Mouse (Mus musculus) layer of hippocampus, postnatal 36 days (tissue): ENCODE data around the gene Hdgfl3. TPM values are rescaled to one million over a fixed set of nuclear protein-coding genes. Genes with fewer than 3 reads are reported as not detected.

Experiments
- DNase-seq, 2 experiments: peaks; one replicate each; pipeline ENCODE4 v3.0.0; 2022
- total RNA-seq, 2 experiments: library from RNA; stranded (reverse); gene quantifications; 2 replicates each; pipeline ENCODE4 v1.2.3; 2021

Hdgfl3 gene
- 10 to 100 TPM; 57.7 to 60.4 TPM for total RNA-seq

GRCm38 (mm10) chr7:81934267-81934745 is at the start of gene Hdgfl3:
Gene Hdgfl3 (minus strand): TSS chr7:81934473.
- DNase-seq = peak; percentile 74 to 75

DNA sequence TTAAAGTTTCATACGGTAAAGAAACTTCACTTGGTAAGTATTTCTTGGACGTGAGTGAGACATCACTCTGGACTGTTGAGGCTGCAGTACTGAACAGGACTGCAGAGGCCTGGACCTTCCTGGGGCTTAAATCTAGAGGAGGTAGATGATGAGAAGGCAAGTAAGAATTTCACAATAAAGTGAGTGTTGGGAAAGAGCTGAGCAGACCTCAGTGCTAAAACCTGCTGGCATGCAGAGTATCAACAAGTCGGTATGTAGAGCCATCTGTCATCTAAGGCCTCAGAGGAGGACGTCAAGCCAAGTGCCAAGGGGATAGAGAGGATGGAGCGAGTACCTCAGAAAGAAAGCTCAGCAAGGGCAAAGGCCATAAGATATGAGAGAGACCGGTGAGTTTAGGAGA is 49.4 kb upstream of the Hdgfl3 start:
- DNase-seq = no peak

DNA sequence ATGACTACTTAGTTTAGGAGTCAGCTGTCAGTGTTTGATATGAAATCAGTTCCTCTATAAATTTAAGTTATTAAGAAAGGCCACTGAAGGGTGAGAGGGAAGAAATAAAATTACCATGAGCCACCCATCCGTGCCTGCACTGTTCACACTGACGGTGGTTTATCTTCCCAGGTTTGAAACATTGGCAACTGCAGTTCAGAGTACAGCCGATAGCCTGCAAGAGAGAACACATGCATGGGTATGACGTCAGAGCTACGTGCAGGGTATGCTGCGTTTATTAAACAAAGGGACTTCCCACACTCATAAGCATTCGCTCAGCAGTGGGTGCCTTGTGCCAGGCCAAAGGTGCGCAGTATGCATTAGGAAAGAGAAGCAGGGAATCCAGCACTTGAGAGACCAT is 44.0 kb upstream of the Hdgfl3 start:
- no peak for DNase-seq

DNA sequence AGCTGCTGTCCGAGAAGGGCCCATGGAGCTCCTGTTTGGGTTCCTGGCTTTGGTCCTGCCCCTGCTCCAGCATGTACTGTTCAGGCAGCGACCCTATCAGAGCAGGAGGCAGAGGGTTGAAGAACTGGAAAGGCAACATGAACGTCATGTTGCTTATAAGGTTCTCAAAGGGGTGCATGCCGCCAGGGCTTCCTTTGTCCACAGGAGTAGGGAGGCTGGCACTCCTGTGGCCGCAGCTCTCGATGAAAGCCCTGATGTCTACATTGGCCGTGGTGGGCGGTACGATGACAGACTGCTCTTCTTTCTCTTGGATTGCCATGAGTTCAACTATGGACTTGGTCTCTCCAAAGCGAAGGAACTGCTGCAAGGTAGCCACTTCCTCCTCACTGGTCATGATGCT is 40.3 kb upstream of the Hdgfl3 start:
- no peak for DNase-seq

DNA sequence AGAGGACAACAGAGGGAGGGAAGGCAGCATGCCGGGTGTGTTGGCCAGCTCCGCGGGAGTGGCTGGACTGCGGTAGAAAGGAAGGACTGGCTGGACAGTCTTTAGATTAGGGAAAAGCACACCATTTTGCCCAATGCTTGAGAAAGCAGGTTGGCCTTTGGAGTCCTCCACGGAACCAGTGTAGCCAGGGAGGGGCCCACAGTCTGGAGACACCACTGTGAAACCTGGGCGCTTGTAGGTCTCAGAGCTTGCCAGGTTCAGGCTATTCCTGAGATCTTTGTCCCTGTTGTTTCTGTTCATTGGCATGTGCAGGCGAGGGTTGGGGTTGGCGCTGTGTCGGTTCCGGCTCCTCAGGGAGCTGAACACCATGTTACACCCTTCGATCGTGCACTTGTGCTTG is 39.7 kb upstream of the Hdgfl3 start:
- no peak for DNase-seq

DNA sequence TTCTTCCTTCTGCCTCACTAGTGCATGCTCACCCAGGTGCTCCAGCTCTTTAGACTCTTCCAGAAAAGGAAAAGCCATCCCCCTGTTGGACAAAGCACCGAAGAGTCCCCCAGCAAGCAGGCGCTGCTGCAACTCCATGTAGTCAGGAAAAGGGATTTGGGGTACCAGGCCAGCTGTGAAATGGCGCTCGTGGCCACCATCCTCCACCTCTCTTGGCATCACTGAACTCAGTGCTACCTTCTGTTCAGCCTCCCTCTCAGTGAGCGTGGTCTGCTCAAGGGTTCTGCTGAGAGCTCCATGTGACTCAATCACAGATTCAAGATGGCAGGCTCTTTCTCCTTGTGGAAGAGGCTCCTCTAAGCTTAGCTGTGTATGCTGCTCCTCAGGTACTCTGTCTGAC is 39.1 kb upstream of the Hdgfl3 start:
- no peak for DNase-seq

GRCm38 (mm10) chr7:81968975-81969374 is 34.7 kb upstream of the Hdgfl3 start:
- no peak for DNase-seq

GRCm38 (mm10) chr7:81968451-81968850 is 34.2 kb upstream of the Hdgfl3 start:
- DNase-seq = no peak

- no peak for DNase-seq
These were observed 31.9 kb upstream of the Hdgfl3 start for GRCm38 (mm10) chr7:81966195-81966594.

- peak in 1 of 2 experiments; percentile 28 for DNase-seq
These were observed 25.4 kb upstream of the Hdgfl3 start for GRCm38 (mm10) chr7:81959704-81960103.

DNA sequence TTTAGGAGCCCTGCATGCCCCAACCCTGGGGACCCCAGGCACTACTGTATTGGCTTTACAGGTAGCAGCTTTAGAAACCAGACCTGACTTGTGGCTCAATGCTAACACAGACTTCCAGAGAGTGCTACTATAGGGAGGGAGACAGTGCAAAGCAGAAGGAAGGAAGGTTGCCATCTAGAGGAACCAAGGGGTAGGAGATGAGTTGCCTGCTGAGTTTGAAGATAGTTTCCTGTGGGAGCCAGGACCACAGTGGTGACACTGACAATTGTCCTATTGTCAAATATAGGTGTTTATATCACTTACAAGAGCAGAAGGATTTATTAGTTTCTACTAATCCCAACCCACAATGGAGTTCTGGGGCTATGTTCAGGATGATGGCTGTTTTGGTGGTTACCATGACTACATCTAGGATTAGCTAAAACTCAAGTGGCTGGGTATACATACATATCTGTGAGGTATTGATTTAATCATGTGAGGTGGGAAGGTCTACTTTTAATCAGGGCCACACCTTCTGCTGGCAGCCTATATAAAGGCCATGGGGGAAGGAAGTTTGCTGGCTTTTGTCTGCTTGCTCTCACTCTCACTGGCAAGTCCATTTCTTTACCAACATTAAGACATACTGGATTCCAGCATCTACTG is 20.1 kb upstream of the Hdgfl3 start:
- peak in 1 of 2 experiments; percentile 11 for DNase-seq

DNA sequence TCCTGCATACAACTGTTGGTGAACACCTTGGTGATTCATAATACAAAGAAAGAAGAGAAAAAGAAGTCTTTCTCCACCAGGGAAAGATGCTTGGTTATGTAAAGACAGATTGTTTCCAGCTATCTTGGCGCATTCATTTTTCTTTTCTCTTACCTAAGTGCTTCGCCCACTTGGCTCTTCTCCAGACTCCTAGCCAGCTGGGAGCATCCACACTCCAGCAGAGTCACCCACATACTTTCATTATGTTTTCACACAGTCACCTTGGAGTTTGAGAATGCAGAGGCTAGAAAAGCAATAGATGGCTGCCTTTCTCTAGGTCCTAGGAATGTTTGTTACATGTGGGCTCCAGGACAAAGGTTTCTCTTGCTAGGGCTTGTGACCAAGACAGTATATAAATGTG is 16.2 kb upstream of the Hdgfl3 start:
- no peak for DNase-seq

DNA sequence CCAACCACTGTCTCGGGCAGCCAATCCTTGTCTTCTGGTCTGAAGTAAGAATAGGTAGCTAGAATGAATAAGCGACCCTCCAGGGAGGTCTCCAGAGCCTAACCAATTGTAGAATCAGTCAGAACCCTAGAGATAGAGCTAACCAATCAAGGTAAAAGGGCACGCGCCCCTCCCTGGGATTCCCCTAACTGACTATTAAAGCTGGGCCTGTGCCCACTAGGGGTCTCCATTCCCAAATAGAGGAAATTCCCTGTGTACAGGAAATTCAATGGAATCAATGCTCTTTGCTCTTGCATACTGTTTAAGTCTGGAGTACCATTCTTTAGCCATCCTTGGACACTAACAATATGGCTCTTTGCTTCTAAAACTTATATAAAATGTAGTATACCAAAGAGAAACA is 11.1 kb upstream of the Hdgfl3 start:
- DNase-seq = no peak

DNA sequence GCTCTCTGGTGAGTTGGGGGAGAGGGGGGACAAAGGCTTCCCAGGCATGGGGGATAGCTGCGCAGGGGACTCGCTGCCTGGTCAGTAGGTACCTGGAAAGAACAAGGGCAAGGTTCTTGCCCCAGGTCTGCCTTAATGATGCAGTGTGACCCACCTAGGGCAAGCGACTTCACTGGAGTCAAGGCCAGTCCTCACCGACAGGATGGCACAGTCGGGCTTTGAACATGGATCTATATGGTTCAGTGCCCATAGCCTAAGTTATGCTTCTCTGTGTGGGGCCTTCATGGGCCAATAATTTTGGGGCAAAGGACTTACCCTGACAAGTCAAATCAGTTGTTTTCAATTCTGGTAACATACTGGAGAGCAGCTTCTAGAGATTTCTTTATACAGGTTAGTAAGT is 533 bp upstream of the Hdgfl3 start:
- no peak for DNase-seq

- DNase-seq = peak; percentile 56 to 66
These were observed 539 bp downstream of the Hdgfl3 start for GRCm38 (mm10) chr7:81933601-81934266.

DNA sequence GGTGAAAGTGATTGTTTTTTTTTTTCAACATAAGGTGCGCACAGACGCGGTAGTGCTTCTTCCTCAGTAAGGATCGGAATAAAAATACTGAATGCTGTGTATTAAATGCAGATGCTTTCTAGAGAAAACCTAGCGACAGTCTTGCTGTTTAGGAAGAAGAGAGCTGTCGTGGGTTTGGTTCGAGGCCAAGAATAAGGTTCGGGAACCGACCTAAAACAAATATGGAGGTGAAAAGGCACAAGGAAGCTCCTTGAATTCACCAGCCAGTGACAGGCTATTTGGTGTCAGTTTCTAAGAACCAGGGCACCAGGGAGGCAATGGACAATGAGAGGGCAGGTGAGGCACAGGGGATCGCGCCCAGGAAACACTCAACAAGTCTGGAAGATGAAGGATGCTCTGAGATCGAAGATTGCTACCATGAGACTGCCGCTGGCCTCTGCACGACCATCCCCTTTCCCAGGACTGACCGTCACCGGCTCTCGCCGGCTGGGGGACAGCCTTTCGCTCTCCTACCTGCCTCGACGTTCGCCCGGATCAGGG is 1.1 kb downstream of the Hdgfl3 start:
- DNase-seq = no peak

DNA sequence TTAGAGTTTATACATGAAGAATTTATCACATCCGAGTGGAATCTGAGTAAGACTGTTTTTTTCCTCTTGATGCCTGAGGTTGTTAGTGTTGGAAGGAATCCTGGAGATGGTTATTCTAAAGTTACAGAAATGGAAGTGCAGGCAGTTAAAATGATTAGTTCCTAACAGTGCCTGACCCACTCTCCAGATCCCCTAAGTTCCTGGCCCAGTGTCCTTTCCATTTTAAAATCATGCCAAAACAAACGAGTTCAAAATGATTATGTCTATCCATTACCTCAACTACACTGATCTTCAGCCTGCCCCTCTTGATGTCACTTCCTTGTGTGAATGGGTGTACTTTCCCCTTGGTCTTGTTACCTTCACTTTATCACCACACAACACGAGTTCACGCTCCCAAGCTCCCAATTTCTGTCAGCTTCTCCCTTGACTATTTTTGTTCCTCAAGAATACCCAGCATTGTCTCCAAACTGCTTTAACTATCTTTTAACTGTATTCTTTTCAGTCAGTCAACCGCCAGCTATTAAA is 1.7 kb downstream of the Hdgfl3 start:
- DNase-seq = no peak

- no peak for DNase-seq
These were observed 5.3 kb downstream of the Hdgfl3 start for GRCm38 (mm10) chr7:81928998-81929397.

GRCm38 (mm10) chr7:81921379-81921952 is 12.8 kb downstream of the Hdgfl3 start:
- DNase-seq = no peak

- DNase-seq = no peak
These were observed 14.0 kb downstream of the Hdgfl3 start for GRCm38 (mm10) chr7:81920314-81920713.

DNA sequence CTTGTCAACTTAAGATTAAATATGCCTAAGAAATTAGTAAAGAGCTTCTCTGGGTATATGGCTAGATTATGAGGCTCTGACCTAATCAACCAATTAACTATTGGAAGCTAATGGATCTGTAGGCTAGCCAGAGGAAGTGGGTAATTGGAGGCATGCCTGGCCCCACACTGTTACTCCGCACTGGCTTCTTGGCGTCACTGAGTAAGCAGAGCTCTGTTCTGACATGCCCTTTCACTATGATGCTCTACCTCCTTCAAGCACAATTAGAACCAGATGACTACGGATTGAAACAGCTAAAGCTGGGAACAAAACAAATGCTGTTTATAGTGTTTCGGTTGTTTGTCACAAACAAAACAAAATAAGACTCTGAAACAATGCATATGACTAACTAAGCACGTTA is 16.0 kb downstream of the Hdgfl3 start:
- no peak for DNase-seq

DNA sequence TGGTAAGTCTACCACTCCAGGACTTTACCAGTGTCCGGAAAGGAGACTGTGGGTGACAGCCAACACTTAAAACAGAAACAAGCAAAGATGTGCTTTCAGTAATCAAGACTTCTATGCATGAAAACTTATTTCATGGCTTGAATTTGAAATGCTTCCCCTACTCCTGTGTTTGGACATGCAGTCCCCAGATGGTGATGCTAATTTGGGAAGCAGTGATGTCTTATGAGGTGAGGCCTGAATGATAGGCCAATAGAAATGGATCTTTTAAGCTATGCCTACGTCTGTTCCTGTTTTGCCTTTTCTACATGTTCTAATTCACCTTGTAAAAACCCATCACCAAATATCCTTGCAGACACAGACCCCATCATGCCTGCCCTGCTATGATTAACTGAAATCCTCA is 29.3 kb downstream of the Hdgfl3 start:
- DNase-seq = no peak

DNA sequence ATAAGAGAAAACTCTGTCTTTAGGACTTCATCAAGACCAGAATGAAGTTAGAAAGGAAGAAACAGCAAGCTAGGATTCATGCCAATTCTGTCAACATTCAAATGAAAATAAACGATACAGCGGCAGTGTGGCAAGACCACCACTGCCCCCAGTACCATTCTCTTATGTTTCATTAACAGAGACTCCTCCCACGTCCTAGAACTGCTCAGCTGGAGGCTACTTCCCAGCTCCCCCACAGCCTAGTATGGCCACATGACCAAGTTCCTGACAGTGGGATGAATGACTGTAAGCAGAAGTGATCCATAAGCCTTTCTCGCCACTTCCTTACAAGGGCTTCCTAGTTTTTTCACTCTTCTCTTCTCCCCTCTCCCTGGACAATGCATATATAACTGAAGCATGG is 30.2 kb downstream of the Hdgfl3 start:
- no peak for DNase-seq
